Mouse (Mus musculus) midbrain, postnatal 0 days (tissue): ENCODE results near the gene Kdelr3. TPM values are rescaled to one million over a fixed set of nuclear protein-coding genes. Genes with fewer than 3 reads are reported as not detected.

ENCODE experiments used
- ATAC-seq: fragments of 200-750 bp; cut with Nextera tagmentation; 2 replicates; pipeline ENCODE4 v1.8.0; 2017; ENCODE audit warnings: moderate number of reproducible peaks, mild to moderate bottlenecking, moderate TSS enrichment, moderate library complexity; ENCODE audit not compliant: low FRiP score
- DNase-seq: peaks from one replicate; pipeline ENCODE4 v3.0.0-alpha.2; 2015; ENCODE audit warnings: low spot score
- H3K27ac ChIP-seq: fragments of 300-500 bp; sonication (generic); 2 replicates; pipeline ENCODE4 v1.5.1; 2014; ENCODE audit warnings: low read depth, mild to moderate bottlenecking, low read length, mixed read lengths
- H3K27me3 ChIP-seq: fragments of 300-500 bp; sonication (generic); 2 replicates; pipeline ENCODE4 v1.6.1; 2014; ENCODE audit warnings: low read length, control low read depth, mixed read lengths; ENCODE audit not compliant: insufficient read depth
- H3K36me3 ChIP-seq: fragments of 300-500 bp; sonication (generic); 2 replicates; pipeline ENCODE4 v1.6.1; 2014; ENCODE audit warnings: low read length, control low read depth, mixed read lengths; ENCODE audit not compliant: insufficient read depth
- H3K4me1 ChIP-seq: fragments of 300-500 bp; sonication (generic); 2 replicates; pipeline ENCODE4 v1.6.1; 2014; ENCODE audit warnings: mild to moderate bottlenecking, control low read depth, antibody characterized with exemption, low read length, mixed read lengths; ENCODE audit not compliant: insufficient read depth
- H3K4me2 ChIP-seq: fragments of 300-500 bp; sonication (generic); 2 replicates; pipeline ENCODE4 v1.6.1; 2014; ENCODE audit warnings: low read depth, mild to moderate bottlenecking, low read length, mixed read lengths; ENCODE audit not compliant: poor library complexity, severe bottlenecking
- H3K4me3 ChIP-seq: fragments of 300-500 bp; sonication (generic); 2 replicates; pipeline ENCODE4 v1.5.1; 2014; ENCODE audit warnings: low read depth, mild to moderate bottlenecking, low read length, moderate library complexity
- H3K9ac ChIP-seq: fragments of 300-500 bp; sonication (generic); replicated peaks from 2 replicates; pipeline ENCODE4 v1.6.1; 2014; ENCODE audit warnings: mild to moderate bottlenecking, low read length, moderate library complexity, mixed read lengths; ENCODE audit not compliant: poor library complexity, severe bottlenecking
- H3K9me3 ChIP-seq: fragments of 300-500 bp; sonication (generic); 2 replicates; pipeline ENCODE4 v1.6.1; 2016; ENCODE audit warnings: low read length, control low read depth
- CTCF ChIP-seq: IDR thresholded peaks from 2 replicates; pipeline ENCODE4 v1.5.1; 2016; ENCODE audit warnings: antibody characterized with exemption, mild to moderate bottlenecking
- WGBS: fragments of 180-500 bp; shearing (Covaris S2); extraction: QIAGEN DNeasy Blood & Tissue Kit; methylation state at CpG from one replicate; pipeline ENCODE4 v1.1.7; 2014; 5-methylcytosine and 5-hydroxymethylcytosine counted together
- polyA plus RNA-seq: library from polyadenylated mRNA; unstranded; fragments of >200 nt; fragmentation: Nextera tagmentation; extraction: Ambion mirVana; gene quantifications from 2 replicates; pipeline ENCODE4 v1.2.1, GENCODE M21; 2015
- total RNA-seq: library from RNA; depleted of rRNA; stranded (reverse); fragments of >200 nt; gene quantifications from 2 replicates; pipeline ENCODE4 v1.2.3, GENCODE M21; 2014

The Kdelr3 gene
- total and polyA plus RNA-seq, 2 experiments from 2014 or later: 6.0 to 7.7 TPM

- H3K9ac ChIP-seq: peak within 1 kb of the TSS; percentile 100
- peak within 1 kb of the TSS; percentile 100 for H3K27ac ChIP-seq
- H3K4me2 ChIP-seq: peak within 1 kb of the TSS; percentile 74
- peaks cover 15% of the 10 kb centered on the region for H3K4me1 ChIP-seq
- peaks cover 13% of the 10 kb centered on the region for H3K36me3 ChIP-seq
- no peaks in the 10 kb centered on the region for H3K27me3 ChIP-seq
- no peaks in the 10 kb centered on the region for H3K9me3 ChIP-seq
- ATAC-seq (peak; percentile 99), DNase-seq (peak; percentile 99)
- TF ChIP-seq CTCF: no peak
- 1% methylated on average over 84 of the region's 84 CpGs for WGBS
- peak within 1 kb of the TSS; percentile 96 for H3K4me3 ChIP-seq
Measured at GRCm38 (mm10) chr15:79546410-79547288, 30.4 kb downstream of the Kdelr3 start, which contains the start of gene Ddx17. Ddx17 (minus strand) TSS chr15:79546741.

- no peak for DNase-seq
- Histone ChIP-seq H3K4me2 (peak overlapping the region; percentile 59), H3K36me3 (peaks cover 9% of the 10 kb centered on the region), H3K27me3 (no peaks in the 10 kb centered on the region), H3K9ac (peak overlapping the region; percentile 59), H3K4me3 (peak overlapping the region; percentile 96), H3K4me1 (peaks cover 15% of the 10 kb centered on the region), H3K9me3 (no peaks in the 10 kb centered on the region), H3K27ac (peak overlapping the region; percentile 100)
- ATAC-seq: peak; percentile 24
- TF ChIP-seq CTCF: no peak
- WGBS: 83% methylated on average over 17 of the region's 17 CpGs
Measured at GRCm38 (mm10) chr15:79547289-79547820, 31.1 kb downstream of the Kdelr3 start.

GRCm38 (mm10) chr15:79548226-79548625 lies 32.0 kb downstream of the Kdelr3 start:
- Histone ChIP-seq H3K4me2 (no peak overlapping the region), H3K9me3 (no peaks in the 10 kb centered on the region), H3K4me1 (peaks cover 15% of the 10 kb centered on the region), H3K27ac (no peak overlapping the region), H3K9ac (no peak overlapping the region), H3K4me3 (no peak overlapping the region), H3K27me3 (no peaks in the 10 kb centered on the region), H3K36me3 (0 out of 2 replicates have a peak, but pooled peaks cover under 1% of the 10 kb centered on the region)
- ATAC-seq (no peak), DNase-seq (no peak)
- no peak for TF ChIP-seq CTCF
- WGBS: 98% methylated on average over 2 of the region's 2 CpGs

GRCm38 (mm10) chr15:79552566-79552965 lies 36.4 kb downstream of the Kdelr3 start:
- Histone ChIP-seq H3K36me3 (no peaks in the 10 kb centered on the region), H3K4me2 (no peak overlapping the region), H3K27ac (no peak overlapping the region), H3K4me3 (no peak overlapping the region), H3K9me3 (no peaks in the 10 kb centered on the region), H3K4me1 (no peaks in the 10 kb centered on the region), H3K9ac (no peak overlapping the region), H3K27me3 (no peaks in the 10 kb centered on the region)
- 80% methylated on average over 5 of the region's 5 CpGs for WGBS
- TF ChIP-seq CTCF: no peak
- DNase-seq (no peak), ATAC-seq (no peak)

- Histone ChIP-seq H3K27ac (no peak overlapping the region), H3K4me3 (no peak overlapping the region), H3K36me3 (no peaks in the 10 kb centered on the region), H3K27me3 (no peaks in the 10 kb centered on the region), H3K9me3 (no peaks in the 10 kb centered on the region), H3K4me2 (no peak overlapping the region), H3K4me1 (no peaks in the 10 kb centered on the region), H3K9ac (no peak overlapping the region)
- 77% methylated on average over 3 of the region's 3 CpGs for WGBS
- DNase-seq (no peak), ATAC-seq (no peak)
- TF ChIP-seq CTCF: no peak
Measured at GRCm38 (mm10) chr15:79559649-79560048, 43.4 kb downstream of the Kdelr3 start.

- Histone ChIP-seq H3K36me3 (no peaks in the 10 kb centered on the region), H3K9me3 (no peaks in the 10 kb centered on the region), H3K4me3 (no peak overlapping the region), H3K27ac (no peak overlapping the region), H3K4me2 (no peak overlapping the region), H3K9ac (no peak overlapping the region), H3K27me3 (no peaks in the 10 kb centered on the region), H3K4me1 (no peaks in the 10 kb centered on the region)
- DNase-seq (no peak), ATAC-seq (no peak)
- WGBS: 81% methylated on average over 9 of the region's 9 CpGs
- no peak for TF ChIP-seq CTCF
Measured at GRCm38 (mm10) chr15:79562417-79562816, 46.2 kb downstream of the Kdelr3 start.
